Mouse (Mus musculus) spleen, postnatal 4 days (tissue): ENCODE measurements at regions not wholly inside any gene's neighbourhood (a gene's known extent, or its start where the extent isn't known, plus 50 kb on each side); places are given as distances from the start of the nearest gene placed in this dataset.

ENCODE experiments used
- DNase-seq, 2 experiments: peaks; one replicate each; pipeline ENCODE4 v3.0.0; 2022; ENCODE audit warnings: low spot score in 2 of 2

DNA sequence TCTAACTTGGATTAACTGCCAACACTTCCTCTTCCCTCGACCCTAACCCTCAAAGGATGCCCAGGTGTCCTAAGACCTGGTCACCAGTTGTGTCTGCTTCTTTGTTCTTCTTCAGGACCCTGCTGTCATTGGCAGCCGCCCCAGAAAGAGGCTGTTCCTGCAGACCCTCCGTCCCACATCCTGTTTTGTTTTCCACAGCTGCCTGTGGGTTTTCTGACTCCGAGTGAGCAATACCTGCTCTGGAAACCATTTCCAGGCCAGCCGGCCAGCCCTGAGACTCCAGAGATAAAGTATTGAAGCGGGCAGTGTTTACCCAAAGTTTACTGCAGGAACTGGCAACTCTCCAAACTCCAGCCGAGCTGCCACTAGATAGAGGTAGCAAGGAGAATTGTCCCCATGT is 337.2 kb upstream of the Noct start:
- no peak for DNase-seq

DNA sequence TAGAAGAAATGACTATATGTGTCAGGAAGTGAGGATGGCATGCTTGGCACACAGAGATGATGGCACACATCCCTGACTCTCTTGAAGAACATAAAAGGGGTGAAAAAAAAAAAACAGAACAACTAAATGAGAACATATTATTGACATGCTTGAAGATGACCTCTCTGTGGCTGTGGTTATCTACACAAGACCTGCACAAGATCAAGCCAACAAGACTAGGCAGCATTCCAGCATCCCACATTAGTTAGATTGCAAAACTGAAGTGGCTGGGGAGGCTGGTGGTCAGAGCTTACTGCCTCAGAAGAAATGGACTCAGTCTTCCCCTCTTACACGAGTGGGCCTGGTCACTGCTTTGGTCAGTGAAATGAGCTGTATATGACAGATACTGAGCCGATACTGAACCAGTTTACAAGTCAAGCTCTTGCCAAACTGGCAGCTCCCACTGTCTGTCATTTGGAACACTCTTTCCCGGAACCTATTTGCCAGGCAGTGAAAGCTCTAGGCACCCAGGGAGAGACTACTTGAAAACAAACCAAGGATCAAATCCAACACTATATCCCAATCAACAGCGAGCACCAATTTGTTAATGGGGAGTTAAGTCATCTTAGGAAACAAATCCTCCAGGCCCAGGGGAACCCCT is 335.6 kb upstream of the Noct start:
- no peak for DNase-seq

DNA sequence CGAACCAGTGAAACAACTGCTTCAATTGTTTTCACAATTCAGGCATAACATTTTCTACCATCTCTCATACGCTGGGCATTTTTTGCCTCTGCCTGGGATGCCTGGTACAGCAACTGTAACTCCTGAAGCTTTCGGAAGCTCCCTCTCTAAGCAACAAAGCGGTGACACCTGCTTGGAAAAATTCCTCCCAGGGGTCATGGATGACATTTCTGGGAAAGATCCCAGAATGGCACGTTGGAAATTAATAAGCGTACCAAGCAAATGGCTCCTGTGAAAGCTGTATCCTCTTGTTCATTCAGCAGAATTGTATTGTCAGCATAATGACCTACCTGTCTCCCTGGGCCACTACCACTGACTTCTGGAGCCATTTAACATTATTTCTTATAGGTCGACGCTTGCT is 333.7 kb upstream of the Noct start:
- DNase-seq, result no peak

DNA sequence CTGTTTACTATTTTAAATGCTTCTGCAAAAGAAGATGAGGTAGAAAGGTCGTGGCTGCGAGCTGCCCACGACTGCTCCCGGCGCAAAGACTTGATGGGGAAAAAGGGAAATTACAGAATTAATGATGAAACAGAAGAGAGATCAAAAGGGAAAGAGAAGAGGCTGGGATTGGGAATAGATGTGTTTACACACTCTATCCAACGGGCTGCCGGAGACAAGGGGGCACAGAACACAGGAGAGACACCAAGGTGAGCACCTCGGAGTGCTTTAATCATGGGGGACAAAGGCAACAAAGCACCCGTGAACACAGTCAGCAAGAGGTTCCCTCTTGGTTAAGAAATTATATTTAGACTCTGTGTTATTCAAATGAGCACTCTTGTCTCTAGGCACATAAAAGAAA is 326.1 kb upstream of the Noct start:
- no peak for DNase-seq

DNA sequence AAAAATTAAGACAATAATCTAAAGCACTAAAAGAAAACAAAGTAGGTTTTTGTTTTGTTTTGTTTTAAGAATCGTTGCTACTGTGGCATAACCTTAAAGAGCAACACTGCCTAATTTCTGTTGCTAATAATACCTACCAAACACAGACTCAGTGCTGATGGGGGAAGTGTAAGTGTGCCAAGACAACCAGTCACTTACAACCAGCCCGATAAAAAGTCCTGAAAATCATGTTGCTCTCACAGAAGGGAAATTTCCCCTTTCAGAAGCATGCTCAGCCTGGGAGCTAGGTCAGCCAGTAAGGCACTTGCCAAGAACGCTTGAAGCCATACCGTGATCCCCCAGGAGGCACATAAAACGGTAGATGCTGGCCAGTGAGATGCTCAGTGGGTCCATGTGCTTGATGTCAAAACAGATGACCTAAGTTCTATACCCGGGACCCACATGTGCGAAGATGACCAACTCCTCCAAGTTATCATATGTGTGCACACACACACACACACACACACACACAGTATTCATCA is 324.4 kb upstream of the Noct start:
- DNase-seq, result no peak

DNA sequence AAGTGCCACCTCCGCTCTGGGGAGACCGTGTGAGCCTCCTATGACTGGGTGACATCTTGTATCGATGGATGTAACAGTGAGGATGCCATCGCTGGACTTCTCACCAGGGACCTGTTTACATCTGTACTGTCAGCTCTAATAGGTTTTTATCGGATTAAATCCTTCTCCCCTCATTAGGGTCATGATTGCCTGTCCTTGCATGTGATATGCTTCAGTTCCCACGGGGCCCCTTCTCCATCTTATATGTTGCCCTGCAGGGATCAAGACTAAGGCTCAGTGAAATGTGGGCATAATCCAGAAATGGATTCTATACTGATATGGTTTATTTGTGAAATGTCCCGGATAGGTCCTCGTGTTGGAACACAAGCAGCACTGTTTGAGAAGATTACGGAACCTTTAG is 323.7 kb upstream of the Noct start:
- DNase-seq, result no peak

DNA sequence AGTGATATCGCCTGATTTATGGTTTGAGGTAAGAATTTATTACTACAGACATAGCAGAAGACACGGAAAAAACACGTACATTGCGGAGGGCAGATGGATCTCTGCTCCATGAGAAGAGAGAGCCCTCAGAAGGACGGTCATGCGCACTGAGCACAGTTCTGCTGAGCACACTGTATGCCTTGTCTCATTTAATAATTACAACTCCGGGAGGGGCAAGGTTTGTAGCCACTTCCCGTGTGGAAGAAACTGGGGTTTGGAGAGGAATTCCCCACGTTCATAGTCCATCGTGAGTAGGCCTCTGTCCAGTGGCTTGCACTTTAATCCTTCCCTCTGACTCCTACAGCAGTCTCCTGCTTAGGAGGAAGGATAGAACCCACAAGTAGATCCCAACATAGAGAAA is 322.9 kb upstream of the Noct start:
- no peak for DNase-seq

DNA sequence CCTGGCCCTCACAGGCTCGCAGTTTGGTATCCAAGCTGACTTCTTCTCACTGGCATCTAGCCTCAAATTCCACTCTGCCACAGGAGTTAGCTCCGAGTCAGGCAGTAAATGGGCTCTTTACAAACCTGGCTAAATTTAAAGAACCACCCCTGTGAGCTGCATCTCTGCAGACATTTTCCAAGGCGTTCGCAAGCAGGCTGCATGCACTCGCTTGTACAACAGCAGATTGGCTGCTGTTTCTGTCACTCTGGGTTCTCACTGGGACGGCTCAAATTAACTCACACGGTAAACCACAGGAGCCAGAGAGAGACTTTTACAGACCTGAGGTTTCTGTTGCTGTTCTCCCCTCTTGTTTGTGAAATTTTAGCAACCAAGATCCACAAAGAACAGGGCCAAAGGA is 321.3 kb upstream of the Noct start:
- no peak for DNase-seq

DNA sequence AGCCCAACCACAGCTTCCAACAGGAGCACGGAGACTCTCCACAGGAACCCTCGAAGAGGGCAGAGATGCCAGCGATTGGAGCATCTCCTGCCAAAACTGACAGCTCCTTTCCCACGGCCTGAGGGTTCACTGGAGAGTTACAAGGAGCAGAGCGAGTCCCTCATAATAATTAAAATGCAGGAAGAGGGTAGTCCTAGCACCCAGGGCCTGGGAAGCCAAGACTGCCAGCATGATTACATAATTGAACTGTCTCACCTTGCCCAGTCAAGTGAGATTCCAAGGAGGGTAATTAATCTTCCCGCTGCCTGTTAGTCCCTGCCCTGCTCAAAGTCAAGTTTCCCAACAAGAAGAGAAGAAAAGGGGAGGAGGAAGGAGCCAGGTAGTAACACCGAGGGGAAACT is 319.5 kb upstream of the Noct start:
- DNase-seq, result no peak

DNA sequence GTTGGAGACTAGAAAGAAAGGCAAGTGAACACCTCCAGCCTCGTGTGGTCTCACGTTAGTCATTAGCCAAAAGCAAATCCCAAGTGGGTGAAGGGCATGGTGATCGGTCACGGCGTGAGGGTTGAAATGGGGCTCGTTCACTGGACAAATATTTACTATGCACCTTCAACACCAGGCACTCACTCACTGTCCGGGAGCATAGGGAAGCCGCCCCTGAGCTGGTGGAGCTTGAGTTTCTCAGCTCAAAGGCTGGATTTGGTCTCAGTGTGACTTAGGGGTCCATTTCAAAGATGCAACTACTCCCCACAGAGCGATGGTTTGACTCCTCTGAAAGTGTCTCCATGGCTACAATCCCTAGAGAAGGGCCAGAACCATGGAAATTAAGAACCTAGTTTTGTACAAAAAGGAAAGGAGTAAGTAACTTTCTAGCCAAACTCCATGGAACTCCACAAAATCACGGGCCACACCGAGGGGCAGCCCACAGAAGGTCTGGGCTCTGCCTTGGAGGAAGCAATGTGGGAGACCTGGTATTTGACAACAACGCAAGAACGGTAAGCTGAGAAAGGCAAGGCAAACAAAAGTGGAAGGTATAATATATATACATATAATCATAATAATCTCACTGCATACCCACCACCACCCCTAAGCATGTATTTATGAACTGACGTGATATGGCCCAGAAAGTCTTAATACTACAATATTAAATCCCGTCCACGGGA is 318.8 kb upstream of the Noct start:
- no peak for DNase-seq

DNA sequence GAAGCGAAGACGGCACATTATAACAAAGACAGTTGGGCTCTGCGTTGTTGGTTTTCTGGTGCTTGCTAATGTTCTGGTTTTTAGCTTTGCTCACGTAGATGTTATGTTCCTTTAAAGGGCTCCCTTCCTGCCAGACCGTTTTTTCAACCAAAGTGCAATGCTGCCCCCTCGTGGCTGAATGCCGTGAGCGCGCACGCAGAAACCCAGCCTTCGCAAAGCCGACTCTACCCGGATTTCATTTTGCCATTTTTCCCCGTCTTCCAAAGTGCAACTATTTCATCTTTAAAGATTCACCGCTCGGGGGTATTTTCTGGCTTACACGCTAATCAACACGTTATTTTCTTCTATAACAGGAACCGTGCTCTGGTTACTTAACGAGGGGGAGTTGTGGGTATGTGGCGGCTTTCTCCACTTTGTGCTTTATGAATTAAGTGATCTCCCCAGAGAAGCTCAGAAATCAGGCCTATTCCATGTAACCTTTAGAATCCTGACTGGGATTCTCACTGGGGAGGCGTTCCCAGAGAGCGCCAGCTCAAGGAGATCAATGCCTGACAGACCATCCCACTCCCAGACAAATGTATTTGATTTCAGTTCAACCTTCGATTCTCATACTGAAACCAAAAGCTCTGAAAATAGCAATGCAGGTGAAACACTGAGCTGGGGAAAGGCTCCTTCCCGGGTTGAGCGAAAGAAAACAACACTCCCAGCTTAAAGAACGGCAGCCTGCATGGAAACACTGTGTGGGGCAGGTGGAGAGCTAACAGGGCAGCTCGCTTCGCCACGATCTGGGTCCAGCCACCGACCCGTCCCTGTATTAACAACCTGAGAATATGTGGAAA is 318.0 kb upstream of the Noct start:
- DNase-seq, result peak; percentile 72 to 91

DNA sequence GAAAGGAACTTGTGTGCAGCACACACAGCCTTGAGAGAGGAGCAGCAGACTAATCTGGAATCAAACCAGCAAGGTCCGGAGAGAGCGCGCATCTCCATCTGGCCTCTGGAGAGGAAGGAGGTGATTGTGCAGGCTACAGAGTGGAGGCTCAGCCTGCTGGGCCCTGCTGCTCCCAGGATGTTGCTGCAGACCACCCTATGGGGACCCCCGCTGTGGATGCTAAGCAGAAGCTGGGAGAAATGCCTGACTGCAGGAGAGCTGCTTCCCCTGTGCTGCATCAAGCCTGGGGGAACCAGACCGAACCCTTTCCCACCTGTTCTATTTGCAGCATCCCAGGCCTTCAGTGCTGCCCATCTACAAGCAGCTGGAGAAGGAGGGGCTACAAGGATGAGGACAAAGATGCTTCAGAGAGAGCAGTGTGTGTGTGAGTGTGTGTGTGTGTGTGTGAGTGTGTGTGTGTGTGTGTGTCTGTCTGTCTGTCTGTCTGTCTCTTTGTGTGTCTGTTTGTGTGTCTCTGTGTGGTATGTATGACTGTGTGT is 311.2 kb upstream of the Noct start:
- no peak for DNase-seq

DNA sequence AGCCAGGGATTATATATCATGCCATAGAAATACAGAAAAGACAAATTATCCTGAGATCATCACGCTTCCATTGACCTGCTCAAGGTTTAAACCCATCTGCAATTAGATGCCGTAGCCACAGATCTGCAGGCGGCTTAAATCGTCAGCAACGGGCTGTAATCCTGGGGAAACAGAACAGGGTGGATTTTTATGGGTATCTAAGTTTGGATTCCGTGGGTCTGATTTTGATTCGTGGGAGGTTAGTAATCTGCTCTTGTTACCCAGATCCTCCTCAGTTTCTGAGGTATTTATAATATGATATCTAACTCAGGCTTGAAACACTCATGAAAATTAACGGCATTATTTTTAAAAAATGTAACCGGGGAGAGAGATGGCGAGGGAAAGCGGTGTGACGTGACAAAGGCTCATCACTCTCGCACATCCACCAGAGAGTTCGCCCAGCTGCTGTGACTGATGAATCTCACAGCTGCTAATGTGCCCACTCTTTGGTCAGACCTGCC is 309.3 kb upstream of the Noct start:
- no peak for DNase-seq

DNA sequence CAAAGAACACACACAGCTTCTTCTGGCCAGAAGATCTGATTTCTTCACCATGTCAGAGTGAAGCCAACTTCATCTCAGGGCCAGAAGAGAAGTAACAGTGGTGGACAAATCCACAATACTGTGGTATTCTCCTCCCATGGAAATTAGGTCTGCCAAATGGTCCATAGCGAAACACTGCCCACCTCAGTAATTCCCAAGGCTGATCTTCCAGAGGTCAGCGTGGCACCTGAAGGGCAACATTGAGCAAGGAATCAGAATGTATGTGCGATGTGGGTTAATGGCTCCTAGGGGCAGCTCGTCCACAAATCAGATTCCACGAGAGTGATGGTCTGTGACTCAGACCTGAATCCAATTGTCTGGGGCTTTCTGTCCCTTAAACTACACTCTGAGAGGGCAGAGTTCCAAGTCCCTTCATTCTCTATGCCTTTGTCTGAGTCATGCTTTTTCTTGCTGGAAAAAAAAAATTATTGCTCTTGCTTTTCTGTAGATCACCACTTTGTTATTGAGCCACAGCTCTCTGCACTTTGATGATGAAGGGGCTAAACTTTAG is 307.9 kb upstream of the Noct start:
- no peak for DNase-seq

DNA sequence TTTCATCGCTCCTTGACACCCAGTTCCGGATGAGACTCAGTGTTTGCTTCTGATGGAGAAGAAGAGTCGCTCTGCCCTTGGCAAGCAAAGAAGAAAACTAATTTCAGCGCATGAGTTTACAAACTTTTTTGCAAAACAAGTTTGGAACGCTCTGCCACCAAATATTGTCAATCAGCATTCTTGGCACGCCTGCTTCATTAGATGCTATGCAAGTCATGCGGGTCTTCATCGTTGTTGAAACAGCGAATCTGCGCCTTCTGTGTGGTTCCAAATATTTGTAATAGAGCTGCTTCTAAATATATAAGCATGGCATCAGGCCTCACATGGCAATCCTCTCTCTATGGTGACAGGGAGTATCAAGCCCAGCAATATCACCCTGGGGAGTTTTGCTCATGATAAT is 301.9 kb upstream of the Noct start:
- no peak for DNase-seq

DNA sequence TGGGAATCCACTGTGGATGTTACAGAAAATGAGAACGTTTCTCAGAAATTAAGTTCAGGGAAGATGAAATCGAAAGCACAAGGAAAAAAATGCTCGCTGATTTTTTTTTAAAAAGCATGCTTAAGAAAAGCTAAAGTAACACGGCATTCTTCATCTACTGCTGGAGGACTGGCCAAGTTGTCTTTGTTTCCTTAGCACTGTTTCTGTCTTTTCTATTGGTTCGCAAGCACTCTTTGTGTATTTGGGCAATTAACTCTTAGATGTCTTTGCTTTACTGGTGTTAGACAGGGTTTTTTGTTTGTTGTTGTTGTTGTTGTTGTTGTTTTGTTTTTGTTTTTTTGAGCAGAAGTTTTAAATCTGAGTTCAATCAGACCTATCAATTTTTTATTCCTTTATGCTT is 301.4 kb upstream of the Noct start:
- DNase-seq, result no peak

DNA sequence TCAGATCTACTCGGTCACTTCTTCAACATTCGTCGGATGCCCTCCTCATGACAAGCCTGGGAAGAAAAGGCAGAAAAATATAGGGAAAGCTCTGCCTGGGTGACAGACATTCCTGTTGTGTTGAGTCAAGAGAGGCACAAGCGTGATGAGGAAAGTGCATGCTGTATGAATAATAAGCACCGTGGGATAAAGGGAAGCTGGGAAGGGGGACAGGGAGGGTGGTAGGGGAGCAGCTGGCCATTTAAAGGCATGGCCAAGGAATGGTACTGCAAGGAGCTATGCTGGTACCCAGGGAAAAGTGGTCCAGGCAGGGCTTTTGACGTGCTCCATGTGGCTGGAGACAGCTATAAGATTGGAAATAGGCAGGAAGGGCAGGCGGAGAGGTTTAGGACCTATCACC is 300.9 kb upstream of the Noct start:
- no peak for DNase-seq

DNA sequence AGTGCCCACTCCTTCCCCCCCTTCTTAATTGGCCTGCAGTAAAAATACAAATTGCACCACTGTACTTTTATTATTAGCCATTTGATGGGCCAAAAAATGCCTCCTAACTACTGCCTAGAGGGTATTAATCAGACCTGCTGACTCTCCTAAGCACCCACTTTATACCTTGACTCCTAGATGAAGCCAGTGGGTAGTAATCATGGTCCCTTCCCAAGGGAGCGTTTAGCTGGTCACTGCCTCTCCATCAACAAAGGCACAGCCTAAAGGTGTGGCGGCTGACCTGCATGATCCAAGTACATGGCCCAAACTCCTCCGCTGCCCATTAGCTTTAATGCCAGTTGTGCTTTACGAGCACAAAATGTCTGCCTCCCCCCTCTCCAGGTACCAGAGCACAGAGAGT is 296.9 kb upstream of the Noct start:
- no peak for DNase-seq

DNA sequence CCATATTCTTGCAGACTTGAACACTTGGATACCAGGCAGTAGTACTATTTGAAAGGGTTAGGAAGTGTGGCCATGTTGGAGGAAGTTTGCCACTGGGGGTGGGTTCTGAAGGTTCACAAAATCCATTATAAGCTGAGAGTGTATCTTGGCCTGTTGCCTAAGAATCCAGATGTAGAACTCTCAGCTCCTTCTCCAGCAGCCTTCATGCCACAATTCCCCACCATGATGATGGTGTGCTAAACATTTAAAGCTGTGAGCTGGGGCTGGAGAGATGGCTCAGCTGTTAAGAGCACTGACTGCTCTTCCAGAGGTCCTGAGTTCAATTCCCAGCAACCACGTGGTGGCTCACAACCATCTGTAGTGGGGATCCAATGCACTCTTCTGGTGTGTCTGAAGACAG is 295.2 kb upstream of the Noct start:
- DNase-seq, result no peak

DNA sequence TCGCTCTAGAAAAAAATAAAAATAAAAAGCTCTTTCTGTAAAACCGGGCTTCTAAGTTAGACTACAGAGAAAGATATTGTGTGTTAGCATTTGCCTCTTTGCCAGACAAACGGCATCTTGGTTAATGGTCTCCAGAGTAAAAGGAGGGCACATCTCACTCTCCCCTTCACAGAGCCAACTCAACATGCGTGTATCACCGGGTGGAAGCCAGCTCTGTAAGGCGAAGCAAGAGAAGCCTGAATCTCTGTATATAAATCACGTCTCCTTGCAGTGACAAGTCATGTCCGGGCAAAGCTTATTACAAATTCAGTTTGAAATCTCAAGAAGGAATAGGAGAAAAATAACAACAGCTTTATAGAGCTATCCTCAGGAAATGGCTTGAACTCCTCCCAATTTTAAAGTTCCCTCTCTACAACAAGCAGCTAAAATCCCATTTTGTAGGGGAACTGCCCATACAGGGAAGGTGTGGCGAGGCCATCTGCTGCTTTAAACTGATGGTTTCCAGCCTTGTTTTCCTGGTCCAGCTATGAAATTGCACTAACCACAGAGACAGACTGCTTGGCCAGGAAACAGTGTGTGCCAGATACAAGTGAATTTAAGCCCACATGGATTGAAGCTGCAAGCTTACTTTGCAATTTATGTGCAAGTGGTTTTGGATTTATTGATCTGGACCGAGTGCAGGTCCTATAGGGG is 291.7 kb upstream of the Noct start:
- DNase-seq, result no peak

DNA sequence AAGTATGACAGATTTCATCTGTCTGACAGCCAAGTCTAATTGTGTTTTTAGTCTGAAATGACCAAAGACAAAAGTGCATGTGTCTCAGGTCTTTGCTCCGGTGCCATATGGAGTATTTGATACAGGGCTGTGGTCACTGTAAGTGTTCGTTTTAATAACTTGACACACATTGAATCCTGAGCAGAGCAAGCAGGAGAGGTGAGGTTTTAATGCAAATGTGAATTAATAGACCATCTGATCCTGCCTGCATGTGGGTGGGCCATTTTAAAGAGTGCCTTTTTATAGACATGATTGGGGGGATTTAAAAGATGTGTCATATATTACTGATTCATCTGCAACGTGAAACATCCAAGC is 291.2 kb upstream of the Noct start:
- no peak for DNase-seq

DNA sequence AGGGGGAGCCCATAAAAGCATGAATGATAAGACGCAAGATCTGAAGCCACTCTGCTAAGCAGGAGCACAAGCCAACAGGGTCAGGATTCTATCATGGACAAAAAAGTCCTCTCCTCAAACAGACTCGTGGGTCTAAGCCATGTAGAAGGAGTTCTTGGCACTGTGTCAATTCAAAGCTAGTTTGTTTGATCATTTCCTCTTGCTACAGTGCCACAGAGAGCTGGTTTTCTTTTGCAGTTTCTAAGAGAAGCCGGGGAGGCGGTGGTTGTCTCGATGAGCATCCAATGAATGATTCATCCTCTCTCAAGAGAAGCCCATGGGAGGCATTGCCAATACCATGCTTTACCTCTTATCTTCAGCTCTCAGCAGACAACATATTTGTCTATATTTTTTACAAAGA is 284.6 kb upstream of the Noct start:
- no peak for DNase-seq
